Mouse (Mus musculus) forebrain, embryonic 10.5 days (tissue): ENCODE measurements at regions not wholly inside any gene's neighbourhood (a gene's known extent, or its start where the extent isn't known, plus 50 kb on each side); places are given as distances from the start of the nearest gene placed in this dataset.

Source experiments
- DNase-seq: peaks from one replicate; pipeline ENCODE4 v3.0.0-alpha.2; 2017; ENCODE audit warnings: low spot score; ENCODE audit errors: extremely low spot score
- H3K27ac ChIP-seq: fragments of 300-500 bp; sonication (generic); 2 replicates; pipeline ENCODE4 v1.5.1; 2016; ENCODE audit warnings: mild to moderate bottlenecking
- H3K27me3 ChIP-seq: fragments of 300-500 bp; sonication (generic); 2 replicates; pipeline ENCODE4 v1.6.1; 2016; ENCODE audit warnings: mild to moderate bottlenecking; ENCODE audit not compliant: poor library complexity, severe bottlenecking
- H3K36me3 ChIP-seq: fragments of 300-500 bp; sonication (generic); replicated peaks from 2 replicates; pipeline ENCODE4 v1.6.1; 2016; ENCODE audit warnings: mild to moderate bottlenecking, moderate library complexity
- H3K4me1 ChIP-seq: fragments of 300-500 bp; sonication (generic); 2 replicates; pipeline ENCODE4 v1.6.1; 2016
- H3K4me3 ChIP-seq: fragments of 300-500 bp; sonication (generic); 2 replicates; pipeline ENCODE4 v1.5.1; 2016; ENCODE audit warnings: mild to moderate bottlenecking, moderate library complexity
- H3K9me3 ChIP-seq: fragments of 300-500 bp; sonication (generic); 2 replicates; pipeline ENCODE4 v1.6.1; 2016; ENCODE audit warnings: mild to moderate bottlenecking, moderate library complexity
- WGBS: fragments of 180-500 bp; shearing (Covaris S2); methylation state at CpG from one replicate; pipeline ENCODE4 v1.1.7; 2016; 5-methylcytosine and 5-hydroxymethylcytosine counted together

- no peak overlapping the region for H3K27ac ChIP-seq
- H3K4me1 ChIP-seq = peaks cover 16% of the 10 kb centered on the region
- H3K4me3 ChIP-seq = no peak overlapping the region
- no peaks in the 10 kb centered on the region for H3K36me3 ChIP-seq
- 83% methylated on average over 4 of the region's 4 CpGs for WGBS
- no peaks in the 10 kb centered on the region for H3K9me3 ChIP-seq
- H3K27me3 ChIP-seq = no peaks in the 10 kb centered on the region
- DNase-seq = no peak
Measured at GRCm38 (mm10) chr1:35924796-35925195, 143.4 kb upstream of the Hs6st1 start.

GRCm38 (mm10) chr1:35925301-35925700 lies 142.9 kb upstream of the Hs6st1 start:
- peaks cover 11% of the 10 kb centered on the region for H3K4me1 ChIP-seq
- no peak overlapping the region for H3K27ac ChIP-seq
- H3K27me3 ChIP-seq = no peaks in the 10 kb centered on the region
- no peak overlapping the region for H3K4me3 ChIP-seq
- WGBS = 89% methylated on average over 4 of the region's 4 CpGs
- no peak for DNase-seq
- H3K36me3 ChIP-seq = no peaks in the 10 kb centered on the region
- no peaks in the 10 kb centered on the region for H3K9me3 ChIP-seq

- Histone ChIP-seq H3K9me3 (no peaks in the 10 kb centered on the region), H3K4me1 (peaks cover 9% of the 10 kb centered on the region), H3K36me3 (no peaks in the 10 kb centered on the region), H3K27me3 (no peaks in the 10 kb centered on the region), H3K27ac (peak overlapping the region; percentile 25; the same call in 1 of the 2 replicates), H3K4me3 (no peak overlapping the region)
- no peak for DNase-seq
- 81% methylated on average over 5 of the region's 5 CpGs for WGBS
Measured at GRCm38 (mm10) chr1:35926191-35927048, 141.8 kb upstream of the Hs6st1 start.

GRCm38 (mm10) chr1:35927049-35927415 lies 141.2 kb upstream of the Hs6st1 start:
- DNase-seq = no peak
- Histone ChIP-seq H3K4me3 (no peak overlapping the region), H3K4me1 (peaks cover 9% of the 10 kb centered on the region), H3K9me3 (no peaks in the 10 kb centered on the region), H3K36me3 (no peaks in the 10 kb centered on the region), H3K27ac (no peak overlapping the region; the same call in 1 of the 2 replicates), H3K27me3 (no peaks in the 10 kb centered on the region)
- 79% methylated on average over 3 of the region's 3 CpGs for WGBS

GRCm38 (mm10) chr1:35930351-35930750 lies 137.8 kb upstream of the Hs6st1 start:
- Histone ChIP-seq H3K27ac (no peak overlapping the region), H3K4me1 (peaks cover 12% of the 10 kb centered on the region), H3K9me3 (no peaks in the 10 kb centered on the region), H3K36me3 (no peaks in the 10 kb centered on the region), H3K4me3 (no peak overlapping the region), H3K27me3 (no peaks in the 10 kb centered on the region)
- 73% methylated on average over 3 of the region's 3 CpGs for WGBS
- DNase-seq = no peak

GRCm38 (mm10) chr1:35931056-35931455 lies 137.1 kb upstream of the Hs6st1 start:
- no peak for DNase-seq
- Histone ChIP-seq H3K27me3 (no peaks in the 10 kb centered on the region), H3K4me3 (no peak overlapping the region), H3K9me3 (no peaks in the 10 kb centered on the region), H3K27ac (no peak overlapping the region), H3K4me1 (peaks cover 12% of the 10 kb centered on the region), H3K36me3 (no peaks in the 10 kb centered on the region)
- 90% methylated on average over 7 of the region's 7 CpGs for WGBS

GRCm38 (mm10) chr1:35933511-35933910 lies 134.7 kb upstream of the Hs6st1 start:
- Histone ChIP-seq H3K27me3 (no peaks in the 10 kb centered on the region), H3K9me3 (no peaks in the 10 kb centered on the region), H3K4me3 (no peak overlapping the region), H3K36me3 (no peaks in the 10 kb centered on the region), H3K27ac (no peak overlapping the region), H3K4me1 (0 out of 2 replicates have a peak, but pooled peaks cover 3% of the 10 kb centered on the region)
- no peak for DNase-seq
- WGBS = 88% methylated on average over 7 of the region's 7 CpGs

GRCm38 (mm10) chr1:35935099-35935651 lies 133.0 kb upstream of the Hs6st1 start:
- DNase-seq = no peak
- WGBS = 78% methylated on average over 7 of the region's 7 CpGs
- H3K4me3 ChIP-seq = no peak overlapping the region

GRCm38 (mm10) chr1:35936362-35937093 lies 131.7 kb upstream of the Hs6st1 start:
- Histone ChIP-seq H3K4me3 (no peak overlapping the region), H3K27me3 (no peaks in the 10 kb centered on the region), H3K36me3 (no peaks in the 10 kb centered on the region), H3K27ac (no peak overlapping the region), H3K9me3 (no peaks in the 10 kb centered on the region), H3K4me1 (peaks cover 10% of the 10 kb centered on the region)
- DNase-seq = no peak
- 82% methylated on average over 5 of the region's 5 CpGs for WGBS

More at GRCm38 (mm10) chr1:35935099-35935651, 133.0 kb upstream of the Hs6st1 start:
- H3K27me3 ChIP-seq = no peaks in the 10 kb centered on the region
- 0 out of 2 replicates have a peak, but pooled peaks cover 3% of the 10 kb centered on the region for H3K4me1 ChIP-seq
- H3K36me3 ChIP-seq = no peaks in the 10 kb centered on the region
- H3K27ac ChIP-seq = no peak overlapping the region
- H3K9me3 ChIP-seq = no peaks in the 10 kb centered on the region

GRCm38 (mm10) chr1:35940236-35940635 lies 128.0 kb upstream of the Hs6st1 start:
- 76% methylated on average over 2 of the region's 2 CpGs for WGBS
- DNase-seq = no peak
- Histone ChIP-seq H3K27me3 (no peaks in the 10 kb centered on the region), H3K4me1 (peaks cover 41% of the 10 kb centered on the region), H3K9me3 (no peaks in the 10 kb centered on the region), H3K27ac (0 out of 2 replicates have a peak overlapping the region, but pooled peaks have one; percentile 31), H3K4me3 (no peak overlapping the region), H3K36me3 (no peaks in the 10 kb centered on the region)

GRCm38 (mm10) chr1:35941642-35942077 lies 126.5 kb upstream of the Hs6st1 start:
- 11% methylated on average over 8 of the region's 8 CpGs for WGBS

GRCm38 (mm10) chr1:35942222-35942621 lies 126.0 kb upstream of the Hs6st1 start:
- H3K27ac ChIP-seq = peak overlapping the region; percentile 77
- peaks cover 5% of the 10 kb centered on the region; the same call in 1 of the 2 replicates for H3K9me3 ChIP-seq
- no peak overlapping the region for H3K4me3 ChIP-seq
- H3K36me3 ChIP-seq = no peaks in the 10 kb centered on the region
- 76% methylated on average over 7 of the region's 7 CpGs for WGBS
- DNase-seq = no peak
- peaks cover 42% of the 10 kb centered on the region for H3K4me1 ChIP-seq
- H3K27me3 ChIP-seq = no peaks in the 10 kb centered on the region

More at GRCm38 (mm10) chr1:35941642-35942077, 126.5 kb upstream of the Hs6st1 start:
- Histone ChIP-seq H3K27ac (peak overlapping the region; percentile 77), H3K4me3 (no peak overlapping the region), H3K9me3 (no peaks in the 10 kb centered on the region), H3K27me3 (no peaks in the 10 kb centered on the region), H3K4me1 (peaks cover 42% of the 10 kb centered on the region), H3K36me3 (no peaks in the 10 kb centered on the region)
- peak; percentile 46 for DNase-seq
